Mouse (Mus musculus) olfactory bulb, adult 2 months (tissue): ENCODE data around the gene Hsd17b2. TPM values are rescaled to one million over a fixed set of nuclear protein-coding genes. Genes with fewer than 3 reads are reported as not detected.

Experiments used
- H3K27ac ChIP-seq: fragments of 200-500 bp; 2 replicates; pipeline ENCODE4 v1.5.1; 2012; ENCODE audit warnings: low read depth, low read length; ENCODE audit not compliant: insufficient read depth
- H3K4me1 ChIP-seq: fragments of 200-500 bp; 2 replicates; pipeline ENCODE4 v1.6.1; 2012; ENCODE audit warnings: low read length; ENCODE audit not compliant: control insufficient read depth, insufficient read depth
- H3K4me3 ChIP-seq: fragments of 200-500 bp; 2 replicates; pipeline ENCODE4 v1.5.1; 2012; ENCODE audit warnings: mild to moderate bottlenecking, low read depth, low read length, moderate library complexity; ENCODE audit not compliant: insufficient read depth
- CTCF ChIP-seq: fragments of 200-500 bp; IDR thresholded peaks from 2 replicates; pipeline ENCODE4 v1.5.1; 2012; ENCODE audit warnings: low read depth, mild to moderate bottlenecking, low read length, moderate library complexity; ENCODE audit not compliant: insufficient read depth
- POLR2A ChIP-seq: fragments of 200-500 bp; IDR thresholded peaks from 2 replicates; pipeline ENCODE4 v1.6.1; 2012; ENCODE audit warnings: mild to moderate bottlenecking, low read depth, low read length, moderate library complexity; ENCODE audit not compliant: insufficient read depth
- WGBS: fragments of 180-500 bp; shearing (Covaris S2); methylation state at CpG from one replicate; pipeline ENCODE4 v1.1.7; 2018; 5-methylcytosine and 5-hydroxymethylcytosine counted together
- polyA plus RNA-seq: library from polyadenylated mRNA; stranded (reverse); fragments of >200 nt; gene quantifications from 2 replicates; pipeline ENCODE4 v1.2.4, GENCODE M21; 2012; ENCODE audit warnings: low replicate concordance; ENCODE audit not compliant: missing spikeins, insufficient read depth, insufficient read length

Hsd17b2 gene
- polyA plus RNA-seq, 1 experiment: not detected

DNA sequence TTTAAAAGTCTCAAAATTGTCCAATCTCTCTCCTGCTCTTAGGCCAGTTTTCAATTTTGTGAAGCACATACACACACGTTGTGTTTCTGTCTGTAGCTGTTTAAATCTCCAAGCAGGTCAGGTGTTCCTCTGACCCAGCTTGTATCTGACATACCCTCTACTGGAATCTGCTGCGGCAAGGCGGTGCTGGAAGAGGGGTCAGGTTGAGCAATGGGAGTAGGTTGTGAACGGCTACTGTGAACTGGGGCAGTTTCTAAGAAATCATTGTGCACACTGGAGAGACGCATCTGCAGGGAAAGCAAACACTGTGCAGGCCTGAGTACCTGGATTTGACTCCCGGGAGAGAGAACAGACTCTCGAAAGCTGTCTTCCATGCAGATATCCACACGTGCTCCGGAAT is 25.2 kb upstream of the Hsd17b2 start:
- H3K27ac ChIP-seq: no peak overlapping the region
- H3K4me1 ChIP-seq: no peaks in the 10 kb centered on the region
- H3K4me3 ChIP-seq: no peak overlapping the region
- TF ChIP-seq POLR2A (no peak), CTCF (no peak)
- WGBS: 83% methylated on average over 9 of the region's 9 CpGs

DNA sequence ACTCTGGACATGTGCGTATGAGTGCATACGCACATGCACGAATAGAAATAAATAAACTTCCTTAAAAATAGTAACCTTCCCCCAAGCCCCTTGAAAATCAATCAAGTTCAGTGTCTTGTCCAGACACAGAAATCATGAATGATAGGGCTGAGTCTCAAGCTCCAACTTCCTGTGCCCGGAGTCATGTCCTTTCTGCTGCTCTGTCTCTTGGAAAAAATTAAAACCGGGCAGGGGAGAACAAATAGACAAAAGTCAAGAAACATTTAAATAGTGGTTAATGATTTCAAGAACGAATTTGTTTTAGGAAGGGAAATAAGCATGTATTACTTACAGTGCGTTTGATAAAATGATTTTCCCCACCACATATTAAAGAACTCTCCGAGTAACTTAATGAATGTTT is 24.7 kb upstream of the Hsd17b2 start:
- Histone ChIP-seq H3K27ac (no peak overlapping the region), H3K4me3 (no peak overlapping the region), H3K4me1 (no peaks in the 10 kb centered on the region)
- TF ChIP-seq POLR2A (no peak), CTCF (no peak)
- WGBS: 72% methylated on average over 8 of the region's 8 CpGs

DNA sequence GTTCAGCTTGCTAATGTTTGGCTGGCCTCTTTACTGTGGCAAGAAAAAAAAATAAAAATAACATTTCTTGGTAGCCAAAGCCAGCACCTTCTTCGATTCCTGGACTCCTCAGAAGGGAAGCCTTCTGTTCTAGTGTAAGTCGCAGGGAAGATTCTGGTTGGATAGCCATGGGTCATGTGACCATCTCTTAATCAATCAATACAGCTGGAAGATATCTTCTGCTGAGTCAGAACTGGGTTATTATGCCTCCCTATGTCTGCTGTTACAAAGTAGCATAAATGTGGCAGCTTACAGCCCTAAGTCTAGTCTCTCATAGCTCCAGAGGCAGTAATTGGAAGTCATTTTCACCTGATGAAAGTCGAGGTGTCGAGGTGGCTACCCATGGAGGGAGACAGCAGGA is 23.1 kb upstream of the Hsd17b2 start:
- 91% methylated on average over 4 of the region's 4 CpGs for WGBS
- no peak overlapping the region for H3K27ac ChIP-seq
- H3K4me3 ChIP-seq: no peak overlapping the region
- H3K4me1 ChIP-seq: no peaks in the 10 kb centered on the region
- TF ChIP-seq POLR2A: no peak
- TF ChIP-seq CTCF: no peak

DNA sequence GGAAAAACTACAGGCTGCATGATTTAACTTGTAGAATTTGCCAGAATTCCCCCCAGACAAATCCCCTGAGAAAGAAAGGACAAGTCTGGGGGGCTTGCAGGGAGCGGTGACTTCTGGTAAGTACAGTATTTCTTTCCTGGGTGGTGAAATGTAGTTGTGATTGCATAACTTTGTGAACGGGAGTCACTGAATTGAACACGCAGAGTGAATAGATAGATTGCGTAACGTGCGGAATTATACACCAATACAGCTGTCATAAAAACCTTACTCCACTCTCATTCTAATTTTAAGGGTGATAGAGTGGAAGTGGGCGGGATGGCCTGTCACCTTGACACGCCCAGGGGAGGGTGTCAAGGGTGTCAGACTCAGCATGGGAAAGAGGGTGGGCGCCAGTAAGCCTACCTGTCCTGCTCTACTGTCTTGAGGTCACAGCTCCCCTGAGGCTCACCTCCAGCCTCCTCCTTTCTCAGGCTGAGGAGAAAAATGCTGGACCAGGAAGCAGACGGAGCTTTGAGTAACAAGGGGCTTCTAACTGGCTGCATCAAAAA is 17.7 kb upstream of the Hsd17b2 start:
- no peak overlapping the region for H3K27ac ChIP-seq
- no peaks in the 10 kb centered on the region for H3K4me1 ChIP-seq
- H3K4me3 ChIP-seq: no peak overlapping the region
- WGBS: 81% methylated on average over 10 of the region's 10 CpGs
- TF ChIP-seq CTCF: no peak
- no peak for TF ChIP-seq POLR2A

DNA sequence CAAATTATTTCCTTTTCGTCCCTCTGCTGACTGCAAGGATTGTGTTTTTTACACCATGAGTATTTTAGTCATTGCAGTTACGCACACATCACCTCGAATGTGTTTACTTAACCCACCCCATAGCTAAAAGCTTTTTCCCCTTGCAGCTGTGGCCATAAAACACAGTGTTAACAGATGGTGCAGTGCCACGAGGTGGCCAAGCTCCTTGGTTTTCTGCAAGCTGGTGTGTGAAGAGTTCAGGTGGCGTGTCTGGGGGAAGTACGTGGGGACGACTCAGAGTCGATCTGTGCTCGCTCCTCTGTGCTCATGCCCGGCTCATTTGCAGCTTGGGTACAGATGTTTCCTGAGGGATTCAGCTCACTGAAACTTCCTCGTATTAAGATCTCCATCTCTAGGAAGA is 17.2 kb upstream of the Hsd17b2 start:
- Histone ChIP-seq H3K4me1 (no peaks in the 10 kb centered on the region), H3K27ac (no peak overlapping the region), H3K4me3 (no peak overlapping the region)
- TF ChIP-seq CTCF (no peak), POLR2A (no peak)
- whole genome bisulfite sequencing: 73% methylated on average over 11 of the region's 11 CpGs

DNA sequence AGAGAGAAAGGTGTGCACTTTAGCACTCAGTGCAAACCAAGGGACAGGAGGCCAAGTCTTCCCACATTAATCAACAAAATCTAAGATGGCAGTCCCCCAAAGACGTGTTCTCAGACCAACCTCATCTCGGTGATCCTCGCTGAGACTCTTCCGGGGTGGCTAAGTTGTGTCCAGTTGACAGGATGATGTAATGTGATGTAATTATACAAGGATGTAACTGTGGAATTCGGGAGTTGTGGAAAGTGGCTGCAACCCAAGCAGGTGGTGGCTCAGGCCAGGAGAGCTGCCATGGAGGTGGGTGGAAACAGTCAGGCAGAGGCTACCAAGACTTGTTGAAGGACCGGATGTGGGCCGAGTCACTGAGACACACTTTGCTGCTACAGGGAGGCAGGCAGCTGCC is 13.8 kb upstream of the Hsd17b2 start:
- whole genome bisulfite sequencing: 82% methylated on average over 7 of the region's 7 CpGs
- TF ChIP-seq CTCF (no peak), POLR2A (no peak)
- H3K27ac ChIP-seq: no peak overlapping the region
- no peak overlapping the region for H3K4me3 ChIP-seq
- no peaks in the 10 kb centered on the region for H3K4me1 ChIP-seq

DNA sequence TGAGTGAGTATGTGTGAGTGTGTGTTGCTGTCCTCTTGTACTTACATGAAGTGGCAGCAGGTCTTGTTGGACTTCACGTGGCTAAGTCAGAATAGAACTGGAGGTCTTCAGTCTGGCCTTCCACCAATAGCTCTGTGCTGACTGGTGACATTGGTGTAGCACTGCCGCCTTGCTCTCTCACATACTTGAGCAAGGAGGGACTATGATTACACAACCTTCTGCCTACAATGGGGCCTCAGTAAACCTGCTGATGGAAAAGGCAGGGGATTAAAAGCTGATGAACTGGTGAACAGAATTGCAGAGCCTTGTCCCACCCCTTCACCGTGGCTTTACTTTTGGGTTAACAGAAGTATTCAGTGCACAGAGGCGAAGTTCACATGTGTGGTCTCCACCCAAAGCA is 9.6 kb upstream of the Hsd17b2 start:
- TF ChIP-seq CTCF (no peak), POLR2A (no peak)
- Histone ChIP-seq H3K4me1 (no peaks in the 10 kb centered on the region), H3K27ac (no peak overlapping the region), H3K4me3 (no peak overlapping the region)
- WGBS: 88% methylated on average over 4 of the region's 4 CpGs

DNA sequence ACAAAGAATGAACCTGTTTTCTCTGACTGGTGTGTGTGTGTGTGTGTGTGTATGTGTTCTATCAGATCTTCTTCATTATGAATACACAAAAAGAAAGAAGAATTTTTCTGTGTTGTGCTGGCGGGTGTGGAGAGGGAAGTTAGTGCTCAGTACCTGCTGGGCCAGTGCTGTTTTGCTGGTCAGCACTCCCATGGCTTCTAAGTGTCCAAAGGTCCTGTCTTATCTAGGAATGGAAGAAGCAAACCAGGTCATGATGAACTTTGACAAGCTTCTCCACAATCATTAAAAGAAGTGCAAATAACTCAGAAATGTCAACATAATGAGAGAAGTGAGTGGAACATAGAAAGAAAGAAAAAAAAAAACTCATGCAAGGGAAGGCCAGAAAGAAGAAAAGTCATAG is 6.1 kb upstream of the Hsd17b2 start:
- Histone ChIP-seq H3K27ac (no peak overlapping the region), H3K4me3 (no peak overlapping the region), H3K4me1 (no peaks in the 10 kb centered on the region)
- 96% methylated on average over 1 of the region's 1 CpGs for WGBS
- TF ChIP-seq CTCF (no peak), POLR2A (no peak)

DNA sequence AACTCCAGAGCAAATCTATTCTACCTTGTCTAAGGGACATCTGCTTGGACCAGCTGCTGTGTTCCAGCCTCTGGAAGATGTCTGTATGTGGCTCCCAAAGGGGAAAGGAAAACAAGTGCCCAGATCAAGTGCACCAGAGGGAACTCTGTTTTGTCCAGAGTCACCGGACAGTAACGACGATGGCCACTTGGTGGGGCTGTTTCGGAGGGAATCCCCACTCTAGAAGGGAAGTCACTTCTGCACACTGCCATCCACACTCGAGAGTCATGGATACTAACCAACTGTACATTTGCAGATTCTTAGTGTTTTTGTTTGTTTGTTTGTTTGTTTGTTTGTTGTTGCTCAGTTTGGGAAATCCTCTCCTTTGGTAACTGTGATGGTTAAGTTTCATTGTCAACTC is 4.5 kb upstream of the Hsd17b2 start:
- H3K4me3 ChIP-seq: no peak overlapping the region
- peaks cover 4% of the 10 kb centered on the region; the same call in 1 of the 2 replicates for H3K4me1 ChIP-seq
- no peak overlapping the region for H3K27ac ChIP-seq
- 45% methylated on average over 5 of the region's 5 CpGs for WGBS
- TF ChIP-seq POLR2A: no peak
- no peak for TF ChIP-seq CTCF

DNA sequence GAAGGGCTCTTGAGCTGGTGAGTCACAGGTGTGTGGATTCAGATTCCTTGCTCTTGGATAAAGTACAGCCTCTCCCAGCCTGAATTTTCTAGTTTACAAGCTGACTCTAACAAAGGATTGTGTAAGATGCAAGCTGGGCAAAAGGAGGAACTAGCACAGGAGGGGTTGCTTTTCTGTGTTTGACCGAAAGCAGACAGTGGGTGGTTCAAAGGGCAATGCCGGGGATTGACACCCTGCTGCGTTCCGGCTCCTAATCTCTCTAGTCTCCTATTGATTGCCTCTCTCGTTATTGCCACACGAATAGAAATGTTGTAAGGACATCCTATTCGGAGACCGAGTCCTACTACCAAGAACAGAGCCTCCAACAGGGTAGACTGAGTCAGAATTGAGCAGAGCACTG is 1.0 kb upstream of the Hsd17b2 start:
- Histone ChIP-seq H3K27ac (no peak overlapping the region), H3K4me3 (no peak overlapping the region), H3K4me1 (peaks cover 4% of the 10 kb centered on the region; the same call in 1 of the 2 replicates)
- TF ChIP-seq CTCF: no peak
- no peak for TF ChIP-seq POLR2A
- WGBS: 63% methylated on average over 8 of the region's 8 CpGs
